Mouse (Mus musculus) liver, embryonic 11.5 days (tissue): Measurements from ENCODE around the gene Dnajb8. TPM values are rescaled to one million over a fixed set of nuclear protein-coding genes. Genes with fewer than 3 reads are reported as not detected.
A peak's percentile ranks its signal among the peaks of the same experiment; 100 is the strongest.

Experiments used
- ATAC-seq: fragments of 200-750 bp; cut with Nextera tagmentation; replicated peaks from 2 replicates; pipeline ENCODE4 v1.8.0; 2017; ENCODE audit warnings: moderate number of reproducible peaks, mild to moderate bottlenecking, moderate TSS enrichment, moderate library complexity; ENCODE audit not compliant: low FRiP score
- DNase-seq: peaks from one replicate; pipeline ENCODE4 v3.0.0-alpha.2; 2017; ENCODE audit warnings: low spot score
- H3K27ac ChIP-seq: fragments of 300-500 bp; sonication (generic); 2 replicates; pipeline ENCODE4 v1.5.1; 2014; ENCODE audit warnings: mild to moderate bottlenecking, low read depth, low read length, control low read depth
- H3K27me3 ChIP-seq: fragments of 300-500 bp; sonication (generic); replicated peaks from 2 replicates; pipeline ENCODE4 v1.6.1; 2014; ENCODE audit warnings: low read length, mixed read lengths; ENCODE audit not compliant: control insufficient read depth, insufficient read depth
- H3K36me3 ChIP-seq: fragments of 300-500 bp; sonication (generic); 2 replicates; pipeline ENCODE4 v1.6.1; 2014; ENCODE audit warnings: mild to moderate bottlenecking, low read length, moderate library complexity, mixed read lengths; ENCODE audit not compliant: control insufficient read depth, insufficient read depth
- H3K4me1 ChIP-seq: fragments of 300-500 bp; sonication (generic); replicated peaks from 2 replicates; pipeline ENCODE4 v1.6.1; 2014; ENCODE audit warnings: low read length, mixed read lengths; ENCODE audit not compliant: control insufficient read depth, insufficient read depth
- H3K4me2 ChIP-seq: fragments of 300-500 bp; sonication (generic); 2 replicates; pipeline ENCODE4 v1.6.1; 2014; ENCODE audit warnings: mild to moderate bottlenecking, control low read depth, moderate library complexity
- H3K4me3 ChIP-seq: fragments of 300-500 bp; sonication (generic); 2 replicates; pipeline ENCODE4 v1.5.1; 2014; ENCODE audit warnings: low read depth, low read length, control low read depth
- H3K9ac ChIP-seq: fragments of 300-500 bp; sonication (generic); 2 replicates; pipeline ENCODE4 v1.6.1; 2014; ENCODE audit warnings: low read depth, low read length, control low read depth
- H3K9me3 ChIP-seq: fragments of 300-500 bp; sonication (generic); 2 replicates; pipeline ENCODE4 v1.6.1; 2016; ENCODE audit warnings: low read length, inconsistent platforms, mixed read lengths; ENCODE audit not compliant: control insufficient read depth
- WGBS: fragments of 180-500 bp; shearing (Covaris S2); extraction: QIAGEN DNeasy Blood & Tissue Kit; methylation state at CpG from one replicate; pipeline ENCODE4 v1.1.7; 2014; 5-methylcytosine and 5-hydroxymethylcytosine counted together
- polyA plus RNA-seq: library from polyadenylated mRNA; unstranded; fragments of >200 nt; fragmentation: Nextera tagmentation; extraction: Ambion mirVana; gene quantifications from 2 replicates; pipeline ENCODE4 v1.2.1, GENCODE M21; 2014

Dnajb8 gene
- polyA plus RNA-seq, 1 experiment from 2014 or later = not detected

DNA sequence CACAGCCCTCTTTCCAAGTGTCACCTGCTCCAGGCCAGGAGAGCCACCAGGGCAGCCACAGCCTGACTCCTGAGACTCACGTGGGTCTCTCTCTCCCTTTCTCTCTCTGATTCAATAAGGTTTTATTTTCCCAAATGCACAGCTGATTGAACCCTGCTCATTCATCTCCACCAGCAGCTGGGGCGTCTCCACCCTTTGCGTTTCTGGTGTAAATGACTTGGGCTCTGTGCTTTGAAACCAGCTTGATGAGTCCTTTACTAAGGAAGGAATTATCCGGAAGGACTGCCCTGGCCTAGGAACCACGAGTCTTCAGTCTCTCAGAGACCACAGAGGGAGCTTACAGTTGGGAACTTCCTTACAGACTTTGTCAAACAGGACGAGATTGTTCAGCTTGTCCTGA lies 10.2 kb downstream of the Dnajb8 start:
- Histone ChIP-seq H3K9me3 (no peaks in the 10 kb centered on the region), H3K27me3 (peaks cover 55% of the 10 kb centered on the region), H3K4me1 (peaks cover 14% of the 10 kb centered on the region; the same call in 1 of the 2 replicates), H3K4me3 (no peak overlapping the region), H3K36me3 (no peaks in the 10 kb centered on the region), H3K27ac (no peak overlapping the region), H3K9ac (no peak overlapping the region), H3K4me2 (no peak overlapping the region)
- no peak for ATAC-seq
- 65% methylated on average over 6 of the region's 6 CpGs for WGBS
- DNase-seq = no peak

DNA sequence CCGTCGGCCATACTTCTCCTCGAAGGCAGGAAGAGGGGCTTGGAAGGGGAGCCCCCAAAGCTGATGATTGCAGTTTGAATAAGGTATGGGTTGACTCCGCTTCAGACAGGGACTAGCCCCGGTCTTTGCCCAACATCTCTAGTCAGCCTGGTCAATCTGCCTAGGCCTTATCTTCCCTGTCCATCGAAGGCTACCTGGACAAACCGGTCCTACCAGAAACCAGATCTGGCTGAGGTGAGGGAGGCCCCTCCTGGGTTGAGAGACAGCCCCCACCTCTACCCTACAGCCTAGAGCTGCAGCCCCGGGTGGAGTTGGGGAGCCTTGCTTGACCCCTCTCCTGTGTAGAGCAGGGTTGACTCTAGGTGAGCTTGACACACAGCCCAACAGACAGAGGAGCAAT lies 11.9 kb downstream of the Dnajb8 start:
- no peak overlapping the region for H3K4me2 ChIP-seq
- no peaks in the 10 kb centered on the region for H3K9me3 ChIP-seq
- no peak for ATAC-seq
- no peaks in the 10 kb centered on the region for H3K36me3 ChIP-seq
- no peak overlapping the region for H3K9ac ChIP-seq
- no peak for DNase-seq
- 70% methylated on average over 8 of the region's 8 CpGs for WGBS
- peaks cover 14% of the 10 kb centered on the region; the same call in 1 of the 2 replicates for H3K4me1 ChIP-seq
- no peak overlapping the region for H3K4me3 ChIP-seq
- peaks cover 47% of the 10 kb centered on the region for H3K27me3 ChIP-seq
- H3K27ac ChIP-seq = no peak overlapping the region

DNA sequence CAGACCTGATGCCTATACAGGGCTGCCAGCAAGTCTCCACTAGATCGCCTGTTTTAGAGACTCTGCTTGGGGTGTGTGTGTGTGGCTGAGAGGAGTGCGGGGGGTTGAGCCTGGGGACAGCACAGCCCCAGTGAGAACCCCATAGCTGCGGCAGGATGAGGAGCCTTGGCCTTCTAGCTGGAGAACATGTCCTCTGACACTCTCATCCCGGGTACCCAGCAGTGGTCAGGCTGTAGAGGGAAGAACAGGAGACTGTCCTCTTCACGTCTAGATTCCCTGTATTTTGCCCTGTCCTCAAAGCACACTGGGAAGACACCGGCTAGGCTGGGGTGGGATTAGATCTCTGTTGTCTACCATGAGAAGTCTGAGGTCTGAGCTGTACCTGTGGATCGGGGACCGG lies 13.4 kb downstream of the Dnajb8 start:
- H3K27me3 ChIP-seq = peaks cover 39% of the 10 kb centered on the region
- H3K4me1 ChIP-seq = peaks cover 14% of the 10 kb centered on the region; the same call in 1 of the 2 replicates
- H3K36me3 ChIP-seq = no peaks in the 10 kb centered on the region
- H3K27ac ChIP-seq = no peak overlapping the region
- no peak overlapping the region for H3K4me3 ChIP-seq
- ATAC-seq (no peak), DNase-seq (no peak)
- no peak overlapping the region for H3K4me2 ChIP-seq
- 39% methylated on average over 8 of the region's 8 CpGs for WGBS
- H3K9me3 ChIP-seq = no peaks in the 10 kb centered on the region
- H3K9ac ChIP-seq = no peak overlapping the region

DNA sequence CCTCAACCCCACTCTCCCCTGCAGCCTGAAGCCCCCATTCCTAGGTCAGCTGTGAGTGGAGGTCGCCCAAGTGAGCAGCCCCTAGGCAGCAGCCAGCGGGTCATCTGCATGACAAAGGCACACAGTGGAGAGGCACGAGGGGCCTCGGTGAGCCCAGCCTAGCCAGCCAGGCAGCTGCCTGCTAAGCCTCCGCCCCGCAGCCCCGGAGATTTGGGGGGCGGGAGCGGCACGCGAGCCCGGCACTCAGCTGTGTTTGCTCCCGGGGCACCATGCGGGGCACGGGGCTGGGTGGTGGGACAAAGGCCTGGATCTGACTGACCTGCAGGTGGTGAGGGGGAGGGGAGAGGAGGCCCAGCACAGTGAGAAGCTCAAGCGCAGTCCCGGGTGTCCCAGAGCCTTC lies 13.9 kb downstream of the Dnajb8 start:
- peak overlapping the region; percentile 26 for H3K4me2 ChIP-seq
- 16% methylated on average over 17 of the region's 17 CpGs for WGBS
- H3K4me3 ChIP-seq = no peak overlapping the region
- no peak for DNase-seq
- peaks cover 40% of the 10 kb centered on the region for H3K27me3 ChIP-seq
- no peaks in the 10 kb centered on the region for H3K9me3 ChIP-seq
- ATAC-seq = no peak
- H3K27ac ChIP-seq = no peak overlapping the region
- no peaks in the 10 kb centered on the region for H3K36me3 ChIP-seq
- H3K4me1 ChIP-seq = peaks cover 14% of the 10 kb centered on the region; the same call in 1 of the 2 replicates
- no peak overlapping the region for H3K9ac ChIP-seq

DNA sequence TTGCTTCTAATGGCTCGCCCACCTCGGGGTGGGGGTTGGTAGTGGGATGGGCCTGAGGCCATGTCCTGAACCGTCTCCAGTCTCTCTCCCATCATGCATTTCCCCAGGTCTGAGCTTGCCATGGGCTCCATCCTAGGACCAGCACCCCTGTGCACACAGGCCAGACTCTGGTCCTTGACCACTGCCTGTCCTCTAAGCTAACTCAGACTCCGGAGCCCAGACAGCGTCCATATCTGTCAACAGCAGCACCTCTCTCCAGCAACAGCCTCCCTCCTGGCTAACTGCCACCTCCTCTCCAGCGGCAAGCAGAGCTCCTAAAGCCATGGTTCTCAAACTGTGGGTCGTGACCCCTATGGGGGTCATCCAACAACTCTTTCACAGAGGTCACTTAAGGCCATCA lies 14.4 kb downstream of the Dnajb8 start:
- H3K27ac ChIP-seq = no peak overlapping the region
- H3K36me3 ChIP-seq = no peaks in the 10 kb centered on the region
- H3K9me3 ChIP-seq = no peaks in the 10 kb centered on the region
- WGBS = 24% methylated on average over 7 of the region's 7 CpGs
- H3K27me3 ChIP-seq = peaks cover 39% of the 10 kb centered on the region
- no peak overlapping the region for H3K9ac ChIP-seq
- ATAC-seq (no peak), DNase-seq (no peak)
- no peak overlapping the region for H3K4me3 ChIP-seq
- H3K4me1 ChIP-seq = peaks cover 14% of the 10 kb centered on the region; the same call in 1 of the 2 replicates
- H3K4me2 ChIP-seq = peak overlapping the region; percentile 26; the same call in 1 of the 2 replicates

DNA sequence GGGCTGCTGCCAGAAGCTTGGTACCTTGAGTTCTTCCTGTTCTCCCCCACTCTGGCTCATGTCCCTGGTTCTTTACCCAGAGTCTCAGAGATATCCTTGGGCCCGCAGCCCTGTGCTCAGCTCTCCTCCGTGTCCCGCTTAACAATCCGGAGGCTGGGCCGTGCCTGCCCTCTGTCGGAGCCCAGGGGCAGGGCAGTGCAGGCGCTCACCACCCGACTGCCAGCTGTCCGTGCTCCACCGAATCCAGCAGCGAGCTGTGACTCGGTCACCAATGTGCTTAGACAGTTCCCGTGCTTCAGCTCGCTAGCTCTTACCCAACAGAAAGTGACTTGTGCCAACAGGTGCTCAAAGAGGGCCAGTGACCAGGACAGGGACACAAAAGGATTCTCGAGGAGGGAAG lies 20.5 kb downstream of the Dnajb8 start:
- no peaks in the 10 kb centered on the region for H3K9me3 ChIP-seq
- no peak overlapping the region for H3K9ac ChIP-seq
- H3K4me2 ChIP-seq = no peak overlapping the region
- peaks cover 18% of the 10 kb centered on the region for H3K27me3 ChIP-seq
- no peak overlapping the region for H3K27ac ChIP-seq
- H3K4me1 ChIP-seq = no peaks in the 10 kb centered on the region; the same call in 1 of the 2 replicates
- WGBS = 2% methylated on average over 15 of the region's 15 CpGs
- no peaks in the 10 kb centered on the region for H3K36me3 ChIP-seq
- ATAC-seq (peak; percentile 75), DNase-seq (peak; percentile 74)
- no peak overlapping the region for H3K4me3 ChIP-seq

DNA sequence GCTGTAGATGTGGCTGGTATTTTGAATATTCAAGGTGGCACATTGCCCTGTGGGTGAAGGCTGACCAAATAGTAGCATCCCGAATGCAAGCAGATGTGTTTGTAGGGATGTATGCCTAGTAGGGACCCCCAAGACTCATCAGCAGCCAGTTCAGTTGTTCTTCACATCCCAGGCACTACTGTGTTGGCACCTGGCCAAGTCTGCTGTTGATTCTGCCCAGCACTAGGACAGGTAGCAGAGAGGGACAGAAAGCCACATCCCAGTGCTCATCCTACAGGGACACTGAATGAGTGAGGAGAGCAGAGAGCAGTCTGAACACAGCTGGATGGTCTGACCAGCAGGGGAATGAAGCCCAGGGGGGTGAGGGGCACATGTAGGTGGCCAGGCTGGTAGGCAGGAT lies 27.2 kb downstream of the Dnajb8 start:
- Histone ChIP-seq H3K4me1 (peaks cover 35% of the 10 kb centered on the region), H3K9me3 (no peaks in the 10 kb centered on the region), H3K4me3 (no peak overlapping the region), H3K27ac (no peak overlapping the region), H3K27me3 (no peaks in the 10 kb centered on the region), H3K9ac (no peak overlapping the region), H3K36me3 (no peaks in the 10 kb centered on the region), H3K4me2 (no peak overlapping the region)
- DNase-seq = no peak
- WGBS = 80% methylated on average over 1 of the region's 1 CpGs
- no peak for ATAC-seq

DNA sequence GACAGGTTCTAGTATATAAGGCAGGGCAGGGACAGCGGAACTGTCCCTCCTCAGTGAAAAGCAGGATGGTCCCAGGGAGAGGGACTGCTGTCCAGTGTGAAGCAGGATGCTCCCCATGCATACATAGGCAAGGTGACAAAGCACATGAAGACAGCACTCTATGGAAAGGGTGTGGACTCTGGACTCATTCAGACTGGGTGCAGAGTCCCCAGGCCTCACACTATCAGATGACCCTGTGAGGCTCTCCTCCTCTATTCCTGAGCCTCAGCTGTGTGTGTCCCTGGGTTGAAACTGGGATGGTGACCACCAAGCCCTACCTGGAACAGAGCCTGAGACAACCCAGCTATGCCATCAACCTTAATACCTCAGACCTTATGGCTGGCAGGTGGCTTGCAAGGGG lies 29.3 kb downstream of the Dnajb8 start:
- Histone ChIP-seq H3K4me2 (peak overlapping the region; percentile 36), H3K9ac (peak overlapping the region; percentile 16; the same call in 1 of the 2 replicates), H3K9me3 (no peaks in the 10 kb centered on the region), H3K4me3 (no peak overlapping the region), H3K36me3 (no peaks in the 10 kb centered on the region), H3K27ac (peak overlapping the region; percentile 49), H3K4me1 (peaks cover 57% of the 10 kb centered on the region), H3K27me3 (no peaks in the 10 kb centered on the region)
- DNase-seq (no peak), ATAC-seq (peak; percentile 19)
- 96% methylated on average over 1 of the region's 1 CpGs for WGBS

DNA sequence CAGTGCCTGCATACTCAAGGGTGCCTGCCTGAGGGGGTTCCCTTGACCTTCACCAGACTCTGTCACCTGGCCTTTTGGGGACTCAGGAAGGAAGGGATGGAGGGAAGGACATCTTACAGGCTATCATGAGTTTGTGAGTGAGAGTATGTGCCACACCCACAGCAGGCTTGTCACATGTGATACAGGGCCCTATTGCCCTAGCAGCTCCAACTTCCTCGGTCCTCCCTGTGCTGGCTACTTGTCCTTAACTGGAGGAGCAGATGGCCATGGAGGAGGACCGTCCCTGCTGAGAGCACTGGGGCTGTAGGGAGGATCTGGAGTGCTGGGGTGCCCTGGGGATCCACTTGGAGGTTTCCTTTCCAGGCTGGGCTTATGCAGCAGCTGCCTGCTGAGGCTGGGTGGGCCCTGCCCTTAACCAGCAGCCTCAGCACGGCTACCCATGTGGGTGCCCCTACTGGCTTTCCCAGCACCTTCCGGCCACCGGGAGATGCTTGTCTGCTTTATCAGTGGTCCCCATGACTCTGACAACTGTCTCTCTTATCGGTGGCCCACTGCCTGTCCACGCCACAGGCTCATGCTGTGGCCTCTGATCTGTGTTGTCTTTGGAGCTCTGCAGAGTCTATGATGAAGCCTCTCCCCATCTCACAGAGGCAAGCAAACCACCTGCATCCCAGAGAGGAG lies 29.9 kb downstream of the Dnajb8 start:
- peak overlapping the region; percentile 16; the same call in 1 of the 2 replicates for H3K9ac ChIP-seq
- H3K4me2 ChIP-seq = peak overlapping the region; percentile 36
- H3K9me3 ChIP-seq = no peaks in the 10 kb centered on the region
- peak overlapping the region; percentile 49 for H3K27ac ChIP-seq
- no peak overlapping the region for H3K4me3 ChIP-seq
- DNase-seq = peak; percentile 46
- peaks cover 60% of the 10 kb centered on the region for H3K4me1 ChIP-seq
- H3K36me3 ChIP-seq = no peaks in the 10 kb centered on the region
- ATAC-seq = peak; percentile 74
- WGBS = 33% methylated on average over 7 of the region's 7 CpGs
- H3K27me3 ChIP-seq = no peaks in the 10 kb centered on the region
